Mouse (Mus musculus): ENCODE measurements at regions not wholly inside any gene's neighbourhood (a gene's known extent, or its start where the extent isn't known, plus 50 kb on each side); places are given as distances from the start of the nearest gene placed in this dataset.

DNA sequence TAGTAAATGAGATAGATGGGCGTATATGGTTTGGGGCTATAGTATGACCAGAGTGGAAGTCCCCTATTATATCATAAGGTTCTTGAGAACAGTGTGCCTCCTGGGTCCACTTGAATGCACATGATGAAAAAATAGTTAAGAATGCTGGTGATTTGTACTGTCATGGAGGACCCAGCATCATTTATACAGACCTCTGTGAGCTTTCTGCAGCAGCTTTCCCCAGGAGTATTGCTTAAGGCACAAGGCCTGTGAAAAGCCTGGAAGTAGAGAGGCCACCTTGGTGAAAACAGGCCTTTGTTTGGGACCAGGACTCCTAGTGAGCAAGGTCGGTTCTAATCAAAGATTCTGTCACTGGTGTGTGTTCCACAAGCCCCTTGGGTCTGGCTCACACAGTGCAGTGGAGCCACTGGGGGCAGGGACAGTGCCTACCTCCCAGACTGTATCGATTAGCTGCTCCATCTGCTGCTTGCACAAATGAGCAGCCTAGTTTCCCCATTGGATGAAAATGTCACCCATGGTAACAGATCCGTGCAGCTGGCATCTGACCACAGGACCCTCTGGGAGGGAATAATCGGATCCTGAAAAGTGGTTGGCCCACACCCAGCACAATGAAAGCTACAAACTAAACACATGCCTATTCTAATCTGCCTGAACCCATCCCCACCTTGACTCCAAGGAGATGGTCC, 274.2 kb upstream of the Clint1 start:
- H3K9ac ChIP-seq: no peak overlapping the region
- H3K4me3 ChIP-seq (replicated peaks): no peak overlapping the region
- H3K27me3 ChIP-seq: no peaks in the 10 kb centered on the region
- no peaks in the 10 kb centered on the region for H3K36me3 ChIP-seq
- no peaks in the 10 kb centered on the region for H3K4me1 ChIP-seq (replicated peaks)
- DNase-seq (no peak), ATAC-seq (ENCODE audit: low read depth) (no peak)
- no peak overlapping the region for H3K27ac ChIP-seq
- WGBS (ENCODE audit: insufficient replicate concordance): 59% methylated on average over 5 of the region's 5 CpGs
- no peaks in the 10 kb centered on the region; the same call in 1 of the 2 replicates for H3K9me3 ChIP-seq (replicated peaks)
- no peak overlapping the region for H3K4me2 ChIP-seq

DNA sequence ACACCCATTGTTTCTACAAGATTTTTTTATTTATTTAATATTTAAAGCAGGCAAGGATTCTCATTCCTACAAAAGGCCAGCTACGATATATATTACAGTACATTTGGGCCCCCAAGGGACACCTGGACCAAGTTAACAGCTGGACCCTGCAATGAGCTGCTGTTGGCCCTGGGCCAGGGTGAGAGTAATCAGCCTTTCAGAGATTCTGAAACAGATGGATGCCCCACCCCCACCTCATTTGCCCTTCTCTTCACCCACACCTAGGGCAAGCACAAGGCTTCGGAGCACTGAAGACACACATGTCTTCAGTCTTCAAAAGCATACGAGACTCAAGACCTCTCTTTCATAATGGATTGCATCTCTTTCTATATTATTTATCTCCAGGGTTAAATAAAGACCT, 259.5 kb upstream of the Clint1 start:
- H3K9ac ChIP-seq: no peak overlapping the region
- no peak overlapping the region for H3K27ac ChIP-seq
- DNase-seq: no peak
- no peaks in the 10 kb centered on the region for H3K27me3 ChIP-seq
- no peaks in the 10 kb centered on the region for H3K4me1 ChIP-seq (replicated peaks)
- no peak overlapping the region for H3K4me2 ChIP-seq
- H3K4me3 ChIP-seq (replicated peaks): no peak overlapping the region
- no peaks in the 10 kb centered on the region for H3K36me3 ChIP-seq
- WGBS (ENCODE audit: insufficient replicate concordance): 54% methylated on average over 3 of the region's 3 CpGs
- no peak for ATAC-seq (ENCODE audit: low read depth)
- H3K9me3 ChIP-seq (replicated peaks): no peaks in the 10 kb centered on the region

DNA sequence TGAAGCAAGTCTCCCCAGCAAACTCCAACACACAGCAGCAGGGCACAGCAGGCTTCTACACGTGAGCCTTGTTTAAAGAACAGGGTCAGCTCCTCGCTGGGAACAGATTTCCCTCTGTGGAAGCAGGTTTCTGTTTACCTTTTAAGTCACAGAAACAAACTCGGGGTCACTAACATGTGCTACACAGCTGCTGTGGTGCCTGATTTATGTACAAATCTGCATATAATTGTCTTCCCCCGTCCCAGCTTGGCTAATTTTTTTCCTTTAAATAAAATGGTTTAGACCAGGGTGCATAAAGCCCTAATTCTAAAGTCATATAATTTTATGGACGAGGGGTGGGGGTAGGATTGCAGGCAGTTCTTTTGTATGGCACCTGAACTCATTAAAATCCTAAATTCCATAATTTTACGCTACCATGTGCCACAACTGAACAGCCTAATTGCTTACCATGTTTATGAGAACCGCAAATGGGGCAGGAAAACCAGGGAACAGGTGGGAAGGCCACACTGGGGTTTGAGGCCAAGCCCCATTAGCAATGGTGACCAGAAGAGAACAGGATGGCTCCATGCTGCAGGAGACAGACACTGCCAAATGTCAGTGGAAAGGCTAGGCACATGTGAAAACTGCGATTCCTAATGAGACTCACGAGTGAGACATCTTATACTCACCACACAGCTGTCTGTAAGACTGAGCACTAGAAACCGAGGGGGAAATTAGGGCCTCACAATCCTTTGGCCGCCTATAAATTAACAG, 258.8 kb upstream of the Clint1 start:
- WGBS (ENCODE audit: insufficient replicate concordance): 51% methylated on average over 11 of the region's 11 CpGs
- Histone ChIP-seq H3K27ac (no peak overlapping the region), H3K4me2 (no peak overlapping the region), H3K36me3 (no peaks in the 10 kb centered on the region), H3K4me3 (replicated peaks) (no peak overlapping the region), H3K9me3 (replicated peaks) (no peaks in the 10 kb centered on the region), H3K27me3 (no peaks in the 10 kb centered on the region), H3K4me1 (replicated peaks) (no peaks in the 10 kb centered on the region), H3K9ac (no peak overlapping the region)
- DNase-seq (no peak), ATAC-seq (ENCODE audit: low read depth) (no peak)

DNA sequence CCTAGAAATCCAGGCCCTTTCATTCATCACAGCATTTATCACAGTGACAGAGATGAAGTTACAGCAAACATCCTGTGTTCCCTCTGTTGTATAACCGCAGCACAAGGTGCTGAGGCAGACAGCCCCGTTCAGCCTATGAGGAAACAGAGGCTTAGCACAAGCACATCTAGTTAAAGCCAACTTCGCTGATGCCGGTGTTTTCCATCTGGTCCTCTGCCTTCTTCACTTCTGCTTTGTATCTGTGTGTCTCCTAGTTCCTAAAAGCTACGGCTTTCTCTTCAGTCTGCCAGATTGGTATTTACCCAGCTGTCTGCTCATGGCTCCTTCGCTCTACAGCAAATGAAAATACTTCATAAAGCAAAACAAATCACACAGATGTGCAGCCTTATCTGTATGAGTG, 256.5 kb upstream of the Clint1 start:
- DNase-seq: no peak

DNA sequence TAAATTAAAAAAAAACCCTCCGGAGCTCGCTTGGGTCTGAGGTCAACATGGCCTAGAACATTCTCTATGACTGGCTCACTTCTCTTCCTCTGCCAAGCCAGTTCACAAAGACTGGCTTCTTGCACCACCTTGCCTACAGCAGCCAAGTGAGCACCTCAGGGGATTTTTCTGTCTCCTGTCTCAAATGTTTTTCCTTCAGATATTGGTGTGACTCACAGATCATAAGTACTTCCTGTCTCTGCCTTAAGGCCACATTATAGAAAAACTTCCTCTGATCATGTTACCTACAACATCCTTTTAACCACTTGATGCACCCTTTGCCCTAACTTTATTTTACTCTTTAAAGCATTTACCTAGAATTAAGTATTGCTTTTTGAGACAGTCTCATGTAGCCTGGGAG, 230.0 kb upstream of the Clint1 start:
- Histone ChIP-seq H3K9ac (no peak overlapping the region), H3K4me2 (no peak overlapping the region), H3K27me3 (no peaks in the 10 kb centered on the region), H3K36me3 (no peaks in the 10 kb centered on the region), H3K27ac (no peak overlapping the region), H3K9me3 (replicated peaks) (no peaks in the 10 kb centered on the region), H3K4me3 (replicated peaks) (no peak overlapping the region), H3K4me1 (replicated peaks) (no peaks in the 10 kb centered on the region)
- DNase-seq (no peak), ATAC-seq (ENCODE audit: low read depth) (no peak)
- 81% methylated on average over 2 of the region's 2 CpGs for WGBS (ENCODE audit: insufficient replicate concordance)

More for the DNA sequence above, 256.5 kb upstream of the Clint1 start:
- Histone ChIP-seq H3K27me3 (no peaks in the 10 kb centered on the region), H3K9me3 (replicated peaks) (no peaks in the 10 kb centered on the region), H3K4me2 (no peak overlapping the region), H3K9ac (no peak overlapping the region), H3K36me3 (no peaks in the 10 kb centered on the region), H3K27ac (no peak overlapping the region), H3K4me3 (replicated peaks) (no peak overlapping the region), H3K4me1 (replicated peaks) (no peaks in the 10 kb centered on the region)
- no peak for ATAC-seq (ENCODE audit: low read depth)
- WGBS (ENCODE audit: insufficient replicate concordance): 60% methylated on average over 6 of the region's 6 CpGs

DNA sequence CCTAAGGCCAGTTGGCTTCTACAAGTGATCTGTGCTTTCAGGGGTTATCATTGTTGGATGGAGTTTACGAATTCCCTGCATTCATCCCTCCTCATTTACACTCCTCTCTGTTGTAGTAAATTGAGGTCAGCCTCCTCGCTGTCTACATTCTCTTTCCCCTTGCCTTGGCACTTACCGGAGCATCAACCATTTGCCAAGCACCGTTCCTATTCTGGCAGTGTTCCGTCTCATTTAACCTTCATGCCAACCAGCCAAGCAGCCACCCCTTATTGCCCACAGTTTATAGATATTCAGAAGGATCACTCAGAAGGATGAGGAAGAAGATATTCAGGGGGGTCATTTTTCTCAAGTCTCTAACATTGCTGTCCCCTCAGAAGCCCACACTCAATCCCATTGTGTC, 229.2 kb upstream of the Clint1 start:
- WGBS (ENCODE audit: insufficient replicate concordance): 69% methylated on average over 5 of the region's 5 CpGs
- Histone ChIP-seq H3K27ac (no peak overlapping the region), H3K27me3 (no peaks in the 10 kb centered on the region), H3K9me3 (replicated peaks) (no peaks in the 10 kb centered on the region), H3K4me3 (replicated peaks) (no peak overlapping the region), H3K36me3 (no peaks in the 10 kb centered on the region), H3K4me1 (replicated peaks) (no peaks in the 10 kb centered on the region), H3K4me2 (no peak overlapping the region), H3K9ac (no peak overlapping the region)
- no peak for DNase-seq
- ATAC-seq (ENCODE audit: low read depth): no peak

DNA sequence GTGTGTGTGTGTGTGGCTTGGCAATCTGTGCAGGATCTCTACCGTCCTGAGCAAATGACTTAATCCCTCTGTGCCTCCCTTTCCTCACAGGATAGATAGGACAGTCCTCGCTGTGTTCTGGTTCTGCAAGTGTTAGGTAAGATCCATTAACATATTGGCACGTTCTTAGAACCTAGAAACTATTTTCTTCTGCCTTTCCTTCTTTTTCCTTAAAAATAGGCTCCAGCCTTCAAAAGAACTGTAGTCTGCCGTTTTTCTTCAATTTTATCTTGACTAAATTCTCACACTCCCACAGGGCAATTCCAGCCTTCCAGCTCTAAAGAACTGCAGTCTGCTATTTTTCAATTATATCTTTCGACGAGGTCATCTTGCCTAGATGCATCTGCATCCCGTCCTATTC, 227.6 kb upstream of the Clint1 start:
- Histone ChIP-seq H3K4me2 (no peak overlapping the region), H3K9me3 (replicated peaks) (no peaks in the 10 kb centered on the region), H3K4me3 (replicated peaks) (no peak overlapping the region), H3K27me3 (no peaks in the 10 kb centered on the region), H3K4me1 (replicated peaks) (no peaks in the 10 kb centered on the region), H3K9ac (no peak overlapping the region), H3K27ac (no peak overlapping the region), H3K36me3 (no peaks in the 10 kb centered on the region)
- no peak for ATAC-seq (ENCODE audit: low read depth)
- no peak for DNase-seq
- WGBS (ENCODE audit: insufficient replicate concordance): 47% methylated on average over 7 of the region's 7 CpGs

DNA sequence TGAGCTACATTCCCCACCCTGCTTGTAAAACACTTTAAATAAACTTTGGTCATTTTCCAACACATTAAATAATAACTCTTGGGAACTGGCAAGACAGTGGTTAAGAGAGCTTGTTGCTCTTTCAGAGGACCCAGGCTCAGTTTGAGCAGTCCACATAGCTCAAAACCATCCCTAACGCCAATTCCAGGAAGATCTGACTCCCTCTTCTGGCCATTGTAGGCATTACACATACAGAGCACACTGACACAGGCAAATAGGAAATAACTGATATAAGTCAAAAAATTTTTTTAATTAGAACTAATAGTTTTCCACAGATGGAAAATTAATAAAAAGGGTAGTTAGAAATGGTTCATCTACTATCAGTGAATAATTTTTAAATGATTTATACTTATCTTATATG, 222.6 kb upstream of the Clint1 start:
- ATAC-seq (ENCODE audit: low read depth): no peak

DNA sequence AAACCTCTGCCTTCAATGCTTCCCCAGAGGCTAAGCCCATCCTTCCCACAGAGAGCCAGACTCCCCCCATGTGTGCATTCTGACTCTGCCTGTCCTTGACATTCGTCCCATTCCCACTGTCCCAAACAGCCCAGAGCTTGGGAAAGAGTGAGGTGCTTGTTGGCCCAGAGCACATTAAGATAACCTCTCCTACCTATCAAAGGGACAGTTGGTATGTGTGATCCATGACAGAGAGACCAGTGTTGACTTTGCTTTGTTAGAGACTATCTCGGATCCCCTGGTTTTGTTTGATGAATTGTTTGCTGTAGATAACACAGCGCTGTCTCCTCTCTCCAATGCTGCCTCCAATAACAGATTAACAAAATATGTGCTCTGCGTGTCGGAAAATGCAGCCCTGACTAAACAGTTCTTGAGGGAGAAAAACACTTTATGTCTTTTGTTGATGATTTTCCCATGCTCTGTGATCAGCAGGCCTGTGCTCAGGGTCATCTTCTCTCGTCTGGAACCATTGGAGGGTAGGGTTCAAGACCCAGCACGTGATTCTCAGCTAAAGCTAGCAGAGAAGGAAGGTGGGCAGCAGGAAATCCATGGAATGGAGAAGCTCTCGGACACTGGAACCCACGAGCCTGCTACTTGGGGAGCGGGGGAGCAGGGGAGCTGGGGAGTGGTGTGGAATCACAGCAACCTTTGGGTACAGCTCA, 217.2 kb upstream of the Clint1 start:
- DNase-seq (peak; percentile 3), ATAC-seq (ENCODE audit: low read depth) (peak; percentile 86)
- WGBS (ENCODE audit: insufficient replicate concordance): 46% methylated on average over 10 of the region's 10 CpGs
- Histone ChIP-seq H3K27ac (no peak overlapping the region), H3K27me3 (no peaks in the 10 kb centered on the region), H3K36me3 (no peaks in the 10 kb centered on the region), H3K9me3 (replicated peaks) (no peaks in the 10 kb centered on the region), H3K4me2 (no peak overlapping the region), H3K4me3 (replicated peaks) (no peak overlapping the region), H3K4me1 (replicated peaks) (peaks cover 5% of the 10 kb centered on the region; the same call in 1 of the 2 replicates), H3K9ac (no peak overlapping the region)

More for the DNA sequence above, 222.6 kb upstream of the Clint1 start:
- WGBS (ENCODE audit: insufficient replicate concordance): 39% methylated on average over 1 of the region's 1 CpGs
- Histone ChIP-seq H3K27me3 (no peaks in the 10 kb centered on the region), H3K36me3 (no peaks in the 10 kb centered on the region), H3K27ac (no peak overlapping the region), H3K4me2 (no peak overlapping the region), H3K9ac (no peak overlapping the region), H3K9me3 (replicated peaks) (no peaks in the 10 kb centered on the region), H3K4me1 (replicated peaks) (no peaks in the 10 kb centered on the region), H3K4me3 (replicated peaks) (no peak overlapping the region)
- no peak for DNase-seq

DNA sequence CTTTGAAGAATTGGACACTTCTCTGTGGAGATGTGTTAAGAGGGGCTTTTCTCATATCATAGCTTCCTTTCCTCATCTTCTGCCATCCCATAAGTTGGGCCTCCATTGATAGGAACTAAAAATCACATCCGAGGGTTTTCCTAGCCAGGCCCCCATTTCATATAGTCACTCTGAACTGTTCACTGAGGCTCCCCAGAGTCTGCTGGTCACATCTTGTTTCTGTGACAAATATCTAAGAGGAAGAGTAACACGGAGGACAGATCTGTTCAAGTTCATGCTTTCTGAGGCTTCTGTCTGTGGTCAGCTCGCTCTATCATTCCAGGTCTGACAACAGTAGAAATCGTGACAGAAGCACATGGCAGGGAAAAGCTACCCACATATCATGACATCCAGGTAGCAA, 216.0 kb upstream of the Clint1 start:
- no peak for DNase-seq
- no peaks in the 10 kb centered on the region for H3K36me3 ChIP-seq
- peaks cover 5% of the 10 kb centered on the region; the same call in 1 of the 2 replicates for H3K4me1 ChIP-seq (replicated peaks)
- no peaks in the 10 kb centered on the region for H3K9me3 ChIP-seq (replicated peaks)
- no peak overlapping the region for H3K9ac ChIP-seq
- H3K4me2 ChIP-seq: no peak overlapping the region
- H3K4me3 ChIP-seq (replicated peaks): no peak overlapping the region
- 50% methylated on average over 4 of the region's 4 CpGs for WGBS (ENCODE audit: insufficient replicate concordance)
- no peaks in the 10 kb centered on the region for H3K27me3 ChIP-seq
- H3K27ac ChIP-seq: no peak overlapping the region
- ATAC-seq (ENCODE audit: low read depth): no peak

DNA sequence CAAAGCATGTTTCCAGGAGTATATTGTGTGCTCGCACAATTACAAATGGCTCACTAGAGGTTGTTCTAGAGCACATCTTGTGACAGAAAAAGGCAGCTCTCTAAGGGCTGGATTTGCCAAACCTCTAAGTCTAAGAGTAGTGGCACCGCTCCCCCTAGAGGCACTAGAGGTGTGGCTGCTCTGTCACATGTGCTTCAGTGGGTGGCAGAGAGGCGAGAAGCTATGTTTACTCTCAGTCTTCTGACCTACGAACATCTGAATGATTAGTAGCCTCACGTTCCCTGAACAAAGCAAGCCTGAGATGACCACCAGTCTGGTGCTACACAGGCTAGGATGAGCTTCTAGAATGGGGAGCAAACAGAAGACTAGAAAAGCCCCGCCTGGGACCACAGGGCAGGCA, 212.6 kb upstream of the Clint1 start:
- Histone ChIP-seq H3K27me3 (no peaks in the 10 kb centered on the region), H3K4me1 (replicated peaks) (peaks cover 5% of the 10 kb centered on the region; the same call in 1 of the 2 replicates), H3K4me2 (no peak overlapping the region), H3K4me3 (replicated peaks) (no peak overlapping the region), H3K36me3 (no peaks in the 10 kb centered on the region), H3K9ac (no peak overlapping the region), H3K9me3 (replicated peaks) (no peaks in the 10 kb centered on the region), H3K27ac (no peak overlapping the region)
- WGBS (ENCODE audit: insufficient replicate concordance): 53% methylated on average over 6 of the region's 6 CpGs
- ATAC-seq (ENCODE audit: low read depth): no peak
- no peak for DNase-seq

All from liver, embryonic 13.5 days (tissue).